19 mouse cellular contexts compared by ENCODE assay signal in the genomic region with DNA sequence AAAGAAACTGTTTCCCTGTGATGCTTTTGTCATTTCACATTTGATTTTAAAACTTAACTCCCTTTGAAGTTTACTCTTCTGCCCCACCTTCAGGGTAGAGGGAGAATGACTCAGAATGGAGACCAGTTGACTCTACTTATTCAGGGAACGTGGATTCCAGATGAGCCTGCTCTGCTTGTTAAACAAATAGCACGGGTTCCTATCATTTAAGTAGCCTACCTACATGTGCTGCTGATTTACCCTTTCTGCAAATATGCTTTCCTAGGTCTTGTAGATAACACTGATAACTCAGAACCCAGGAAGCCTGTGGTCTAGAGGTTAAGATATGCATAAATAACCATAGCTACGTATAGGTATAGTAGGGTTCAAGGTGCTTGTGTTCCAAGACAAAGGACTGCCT. TPM values are rescaled to one million over a fixed set of nuclear protein-coding genes. Genes with fewer than 3 reads are reported as not detected.
DNase-seq lines count a peak whose midpoint lies in the region; ATAC-seq lines count a peak whose summit lies in the region.
"Had no signal": no experiment of that assay in that cellular context is flagged by ENCODE, and none has a peak within 500 bp of the region (broad histone marks: within the 10 kb centered on the region; RNA-seq: fewer than 3 reads in every experiment).

No protein-coding gene starts in this region.

- H3K27me3 ChIP-seq in liver, embryonic 13.5 days, result no peaks in the 10 kb centered on the region
- no peaks in the 10 kb centered on the region for H3K27me3 ChIP-seq in liver, embryonic 11.5 days (replicated peaks; ENCODE audit: control insufficient read depth, insufficient read depth, low read length)
- H3K27me3 ChIP-seq in stomach, embryonic 14.5 days (ENCODE audit: control insufficient read depth, insufficient read depth, low read length), result no peaks in the 10 kb centered on the region
- H3K27me3 ChIP-seq: heart, embryonic 12.5 days; limb, embryonic 15.5 days; neural tube, embryonic 12.5 days had no signal

- peak overlapping the region; percentile 11; the same call in 1 of the 2 replicates for H3K9ac ChIP-seq in liver, embryonic 13.5 days
- H3K9ac ChIP-seq in liver, embryonic 11.5 days (ENCODE audit: low read depth, low read length), result no peak overlapping the region
- no peak overlapping the region for H3K9ac ChIP-seq in stomach, embryonic 14.5 days (replicated peaks; ENCODE audit: low read depth, low read length)
- H3K9ac ChIP-seq: heart, embryonic 12.5 days; limb, embryonic 15.5 days; neural tube, embryonic 12.5 days had no signal

- DNase-seq in liver, embryonic 13.5 days, result no peak
- no peak for DNase-seq in liver, embryonic 11.5 days (ENCODE audit: low spot score)
- peak; percentile 60 for DNase-seq in CD4-positive, CD25-positive, alpha-beta regulatory T cell, adult 2 months (ENCODE audit: low read depth, low spot score)
- DNase-seq in right cerebral cortex, postnatal 4 days, result no peak
- no peak for DNase-seq in kidney, adult 9 months
- DNase-seq: adrenal gland, postnatal 25 days; cerebellum, adult 9-10 months; heart, postnatal 36 days; kidney, adult 2 months; kidney, postnatal 36 days; layer of hippocampus, adult 9-11 months had no signal

- H3K36me3 ChIP-seq in liver, embryonic 13.5 days, result no peaks in the 10 kb centered on the region
- H3K36me3 ChIP-seq in liver, embryonic 11.5 days (ENCODE audit: control insufficient read depth, insufficient read depth, low read length), result no peaks in the 10 kb centered on the region
- no peaks in the 10 kb centered on the region for H3K36me3 ChIP-seq in stomach, embryonic 14.5 days (ENCODE audit: control insufficient read depth, insufficient read depth, low read length)
- H3K36me3 ChIP-seq: heart, embryonic 12.5 days; limb, embryonic 15.5 days; neural tube, embryonic 12.5 days had no signal

- no peaks in the 10 kb centered on the region for H3K9me3 ChIP-seq in liver, embryonic 13.5 days (replicated peaks)
- H3K9me3 ChIP-seq in liver, embryonic 11.5 days (ENCODE audit: control insufficient read depth, low read length), result no peaks in the 10 kb centered on the region
- no peaks in the 10 kb centered on the region for H3K9me3 ChIP-seq in stomach, embryonic 14.5 days (ENCODE audit: control insufficient read depth, low read depth, low read length)
- H3K9me3 ChIP-seq: heart, embryonic 12.5 days; limb, embryonic 15.5 days; neural tube, embryonic 12.5 days had no signal

- WGBS in liver, embryonic 13.5 days (ENCODE audit: insufficient replicate concordance), result 14% methylated on average over 3 of the region's 3 CpGs
- WGBS in liver, embryonic 11.5 days, result 30% methylated on average over 3 of the region's 3 CpGs
- WGBS in stomach, embryonic 14.5 days, result 47% methylated on average over 3 of the region's 3 CpGs

- ATAC-seq in liver, embryonic 13.5 days (ENCODE audit: low read depth), result no peak
- no peak for ATAC-seq in liver, embryonic 11.5 days (replicated peaks; ENCODE audit: low FRiP score)
- peak; percentile 37 for ATAC-seq in activated CD4-positive, CD25-positive, alpha-beta regulatory T cell, adult 4 months
- ATAC-seq in stomach, embryonic 14.5 days (ENCODE audit: insufficient number of reproducible peaks, insufficient read depth, low FRiP score, low read depth), result peak; percentile 25; the same call in 1 of the 2 replicates
- no peak for ATAC-seq in granulocyte monocyte progenitor cell, adult 5-6 weeks (replicated peaks; ENCODE audit: poor library complexity, severe bottlenecking)
- ATAC-seq: forebrain, embryonic 14.5 days; hindbrain, embryonic 16.5 days had no signal

- H3K4me2 ChIP-seq in liver, embryonic 13.5 days, result no peak overlapping the region
- H3K4me2 ChIP-seq in liver, embryonic 11.5 days, result no peak overlapping the region
- H3K4me2 ChIP-seq in stomach, embryonic 14.5 days (replicated peaks; ENCODE audit: low read depth, low read length), result no peak overlapping the region
- H3K4me2 ChIP-seq: heart, embryonic 12.5 days; limb, embryonic 15.5 days; neural tube, embryonic 12.5 days had no signal

- no peak overlapping the region for H3K27ac ChIP-seq in liver, embryonic 13.5 days
- H3K27ac ChIP-seq in liver, embryonic 11.5 days (ENCODE audit: low read depth, low read length), result no peak overlapping the region
- H3K27ac ChIP-seq in stomach, embryonic 14.5 days (ENCODE audit: low read length), result no peak overlapping the region
- H3K27ac ChIP-seq: limb, embryonic 15.5 days; neural tube, embryonic 12.5 days had no signal

- peaks cover 34% of the 10 kb centered on the region for H3K4me1 ChIP-seq in liver, embryonic 13.5 days (replicated peaks)
- peaks cover 4% of the 10 kb centered on the region for H3K4me1 ChIP-seq in liver, embryonic 11.5 days (replicated peaks; ENCODE audit: control insufficient read depth, insufficient read depth, low read length)
- 0 out of 2 replicates have a peak, but pooled peaks cover 7% of the 10 kb centered on the region for H3K4me1 ChIP-seq in stomach, embryonic 14.5 days (ENCODE audit: control insufficient read depth, insufficient read depth, low read length)

- no peak overlapping the region for H3K4me3 ChIP-seq in liver, embryonic 13.5 days (replicated peaks)
- no peak overlapping the region for H3K4me3 ChIP-seq in liver, embryonic 11.5 days (ENCODE audit: low read depth, low read length)
- no peak overlapping the region for H3K4me3 ChIP-seq in stomach, embryonic 14.5 days (ENCODE audit: low read depth, low read length)
- H3K4me3 ChIP-seq: heart, embryonic 12.5 days; limb, embryonic 15.5 days; neural tube, embryonic 12.5 days had no signal

RNA-seq across cellular contexts. Expression of a gene that starts 3.7 kb away (rescaled TPM):
- 24.6 and 28.9 TPM in 2 replicates for polyA plus RNA-seq in liver, embryonic 13.5 days (2015; fragmentation: Nextera tagmentation; extraction: Ambion mirVana)
- polyA plus RNA-seq in liver, embryonic 11.5 days (2014; fragmentation: Nextera tagmentation; extraction: Ambion mirVana), result 28.5 and 33.5 TPM in 2 replicates
- polyA plus RNA-seq in activated CD4-positive, CD25-positive, alpha-beta regulatory T cell, adult 4 months (2017; shearing (Covaris generic)), result 1 to 10 TPM; 1.7 to 4.0 TPM
- polyA plus RNA-seq in stomach, embryonic 14.5 days (2014; fragmentation: Nextera tagmentation; extraction: Ambion mirVana), result 21.7 and 23.1 TPM in 2 replicates
- 24.0 and 29.8 TPM in 2 replicates for total RNA-seq in granulocyte monocyte progenitor cell, adult 5-6 weeks (2014; fragmentation: Nextera tagmentation)
- total RNA-seq in granulocyte monocyte progenitor cell, adult 5-6 weeks (2017), result 12.3 and 15.8 TPM in 2 replicates
- total RNA-seq: heart, postnatal 36 days had no signal
- polyA plus RNA-seq: kidney, adult 2 months had no signal

RNA-seq across cellular contexts. Expression of a gene that starts 5.9 kb away (rescaled TPM):
- polyA plus RNA-seq in liver, embryonic 13.5 days (2015; fragmentation: Nextera tagmentation; extraction: Ambion mirVana), result 1,343 and 1,574 TPM in 2 replicates
- polyA plus RNA-seq in liver, embryonic 11.5 days (2014; fragmentation: Nextera tagmentation; extraction: Ambion mirVana), result 1,745 and 1,937 TPM in 2 replicates
- 1,000 to 10,000 TPM; 2,273 to 4,022 TPM for polyA plus RNA-seq in activated CD4-positive, CD25-positive, alpha-beta regulatory T cell, adult 4 months (2017; shearing (Covaris generic))
- polyA plus RNA-seq in stomach, embryonic 14.5 days (2014; fragmentation: Nextera tagmentation; extraction: Ambion mirVana), result 2,045 and 2,274 TPM in 2 replicates
- 3,535 and 4,742 TPM in 2 replicates for total RNA-seq in granulocyte monocyte progenitor cell, adult 5-6 weeks (2014; fragmentation: Nextera tagmentation)
- 1,829 and 1,856 TPM in 2 replicates for total RNA-seq in granulocyte monocyte progenitor cell, adult 5-6 weeks (2017)

RNA-seq across cellular contexts. Expression of a gene that starts 19.0 kb away (rescaled TPM):
- 736 and 806 TPM in 2 replicates for polyA plus RNA-seq in liver, embryonic 13.5 days (2015; fragmentation: Nextera tagmentation; extraction: Ambion mirVana)
- polyA plus RNA-seq in liver, embryonic 11.5 days (2014; fragmentation: Nextera tagmentation; extraction: Ambion mirVana), result 999 and 1,044 TPM in 2 replicates
- polyA plus RNA-seq in activated CD4-positive, CD25-positive, alpha-beta regulatory T cell, adult 4 months (2017; shearing (Covaris generic)), result 100 to 1,000 TPM; 638 to 650 TPM
- polyA plus RNA-seq in stomach, embryonic 14.5 days (2014; fragmentation: Nextera tagmentation; extraction: Ambion mirVana), result 629 and 653 TPM in 2 replicates
- 1,057 and 1,062 TPM in 2 replicates for total RNA-seq in granulocyte monocyte progenitor cell, adult 5-6 weeks (2014; fragmentation: Nextera tagmentation)
- 1,430 and 1,531 TPM in 2 replicates for total RNA-seq in granulocyte monocyte progenitor cell, adult 5-6 weeks (2017)

RNA-seq across cellular contexts. Expression of a gene that starts 19.1 kb away (rescaled TPM):
- polyA plus RNA-seq in liver, embryonic 13.5 days (2015; fragmentation: Nextera tagmentation; extraction: Ambion mirVana), result 27.9 and 32.2 TPM in 2 replicates
- 44.9 and 50.7 TPM in 2 replicates for polyA plus RNA-seq in liver, embryonic 11.5 days (2014; fragmentation: Nextera tagmentation; extraction: Ambion mirVana)
- 10 to 100 TPM; 23.3 to 23.5 TPM for polyA plus RNA-seq in activated CD4-positive, CD25-positive, alpha-beta regulatory T cell, adult 4 months (2017; shearing (Covaris generic))
- 42.6 and 47.0 TPM in 2 replicates for polyA plus RNA-seq in stomach, embryonic 14.5 days (2014; fragmentation: Nextera tagmentation; extraction: Ambion mirVana)
- 96.2 and 111 TPM in 2 replicates for total RNA-seq in granulocyte monocyte progenitor cell, adult 5-6 weeks (2014; fragmentation: Nextera tagmentation)
- 153 and 186 TPM in 2 replicates for total RNA-seq in granulocyte monocyte progenitor cell, adult 5-6 weeks (2017)

RNA-seq across cellular contexts. Expression of a gene that starts 32.0 kb away (rescaled TPM):
- polyA plus RNA-seq in liver, embryonic 13.5 days (2015; fragmentation: Nextera tagmentation; extraction: Ambion mirVana), result 28.8 and 32.0 TPM in 2 replicates
- polyA plus RNA-seq in liver, embryonic 11.5 days (2014; fragmentation: Nextera tagmentation; extraction: Ambion mirVana), result 28.6 and 29.8 TPM in 2 replicates
- 10 to 100 TPM in 1 of 2 experiments, 1 to 10 TPM in 1; 8.2 to 10.3 TPM for polyA plus RNA-seq in activated CD4-positive, CD25-positive, alpha-beta regulatory T cell, adult 4 months (2017; shearing (Covaris generic))
- 24.3 and 29.6 TPM in 2 replicates for polyA plus RNA-seq in stomach, embryonic 14.5 days (2014; fragmentation: Nextera tagmentation; extraction: Ambion mirVana)
- total RNA-seq in granulocyte monocyte progenitor cell, adult 5-6 weeks (2014; fragmentation: Nextera tagmentation), result 4.1 and 5.3 TPM in 2 replicates
- total RNA-seq in granulocyte monocyte progenitor cell, adult 5-6 weeks (2017), result 27.0 and 31.0 TPM in 2 replicates

Comparison
In these comparisons a context has a peak if more than half of its experiments do, and no peak if none do; other contexts are left out.
1. ATAC-seq: peak in activated CD4-positive, CD25-positive, alpha-beta regulatory T cell, adult 4 months (single experiment) and stomach, embryonic 14.5 days (single experiment); none in liver, embryonic 13.5 days (single experiment), liver, embryonic 11.5 days (single experiment) and granulocyte monocyte progenitor cell, adult 5-6 weeks (single experiment).